Mouse (Mus musculus): Measurements from ENCODE around the gene St7. TPM values are rescaled to one million over a fixed set of nuclear protein-coding genes. Genes with fewer than 3 reads are reported as not detected.

Gene St7
- polyA plus RNA-seq, 1 experiment, result 14.7 TPM

GRCm38 (mm10) chr6:17763963-17764659, 71.4 kb downstream of the St7 start:
- DNase-seq (ENCODE audit: low read depth), result no peak

DNA sequence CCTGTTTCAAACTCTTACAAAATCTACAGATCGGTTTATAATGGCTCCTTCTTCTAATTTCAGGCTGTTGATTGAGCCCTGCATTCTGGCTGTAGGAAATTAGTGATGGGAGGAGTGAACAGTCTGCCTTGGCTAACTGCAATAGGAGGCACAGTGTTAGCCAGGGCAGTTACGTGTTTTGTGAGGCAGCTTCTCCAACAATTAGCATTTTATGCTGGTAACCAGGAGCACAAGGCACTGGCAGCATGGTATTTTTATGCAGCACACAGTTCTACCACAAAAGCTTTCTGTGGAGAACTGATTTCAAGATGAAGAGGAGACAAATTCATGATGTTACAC, 71.9 kb downstream of the St7 start:
- DNase-seq (ENCODE audit: low read depth), result no peak

- DNase-seq (ENCODE audit: low read depth), result no peak
Observed at GRCm38 (mm10) chr6:17769972-17770644, 77.4 kb downstream of the St7 start.

- DNase-seq (ENCODE audit: low read depth), result no peak
Observed at GRCm38 (mm10) chr6:17770645-17771345, 78.1 kb downstream of the St7 start.

GRCm38 (mm10) chr6:17771456-17771855, 78.7 kb downstream of the St7 start:
- no peak for DNase-seq (ENCODE audit: low read depth)

GRCm38 (mm10) chr6:17772514-17772913, 79.8 kb downstream of the St7 start:
- no peak for DNase-seq (ENCODE audit: low read depth)

GRCm38 (mm10) chr6:17776041-17776440, 83.3 kb downstream of the St7 start:
- no peak for DNase-seq (ENCODE audit: low read depth)

GRCm38 (mm10) chr6:17777018-17777799, 84.5 kb downstream of the St7 start:
- no peak for DNase-seq (ENCODE audit: low read depth)

DNA sequence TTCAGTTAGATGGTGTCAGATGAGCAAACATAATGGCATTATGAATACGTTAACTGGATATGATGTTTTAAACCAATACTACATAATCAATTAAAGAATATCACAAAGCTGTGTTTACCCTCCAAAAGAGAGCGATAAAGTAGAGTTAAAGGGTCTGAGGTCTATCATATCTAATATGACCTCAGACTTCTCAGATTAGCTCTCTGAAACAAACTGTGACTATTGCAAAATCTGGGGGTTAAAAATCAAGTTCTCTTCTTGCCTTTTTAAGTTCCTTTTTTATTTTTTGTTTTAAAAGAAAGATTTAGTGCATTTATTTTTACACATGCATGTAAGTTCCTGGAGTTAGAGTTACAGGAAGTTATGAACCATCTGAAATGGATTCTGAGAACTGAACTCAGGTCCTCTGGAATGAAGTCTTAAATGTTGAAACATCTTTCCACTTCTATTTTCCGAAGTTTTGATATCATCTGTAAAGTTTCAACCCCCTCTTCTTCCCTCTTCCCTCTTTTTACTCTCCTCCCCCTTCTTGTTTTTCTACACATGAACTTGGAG, 86.0 kb downstream of the St7 start:
- no peak for DNase-seq (ENCODE audit: low read depth)

DNA sequence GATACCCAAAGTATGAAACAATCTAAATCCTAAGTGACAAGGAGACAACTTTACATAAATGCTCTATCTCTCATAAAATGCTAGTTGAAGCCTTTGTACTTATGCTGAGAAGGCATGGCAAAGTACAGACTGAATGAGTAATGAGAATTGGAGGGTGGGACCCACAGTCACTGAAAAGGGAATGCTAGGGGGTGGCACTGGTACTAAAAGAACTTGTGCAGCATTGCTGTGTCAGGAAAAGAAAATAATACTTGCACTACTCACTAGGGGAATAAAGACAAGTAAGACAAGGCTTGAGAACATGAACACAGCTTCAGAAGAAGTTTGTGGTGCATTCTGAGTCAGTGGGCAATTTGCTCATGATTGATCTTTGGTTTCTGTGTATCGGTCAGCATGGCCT, 90.8 kb downstream of the St7 start:
- no peak for DNase-seq (ENCODE audit: low read depth)

- DNase-seq (ENCODE audit: low read depth), result no peak
Observed at GRCm38 (mm10) chr6:17784523-17784922, 91.8 kb downstream of the St7 start.

- no peak for DNase-seq (ENCODE audit: low read depth)
Observed at GRCm38 (mm10) chr6:17785248-17785647, 92.5 kb downstream of the St7 start.

DNA sequence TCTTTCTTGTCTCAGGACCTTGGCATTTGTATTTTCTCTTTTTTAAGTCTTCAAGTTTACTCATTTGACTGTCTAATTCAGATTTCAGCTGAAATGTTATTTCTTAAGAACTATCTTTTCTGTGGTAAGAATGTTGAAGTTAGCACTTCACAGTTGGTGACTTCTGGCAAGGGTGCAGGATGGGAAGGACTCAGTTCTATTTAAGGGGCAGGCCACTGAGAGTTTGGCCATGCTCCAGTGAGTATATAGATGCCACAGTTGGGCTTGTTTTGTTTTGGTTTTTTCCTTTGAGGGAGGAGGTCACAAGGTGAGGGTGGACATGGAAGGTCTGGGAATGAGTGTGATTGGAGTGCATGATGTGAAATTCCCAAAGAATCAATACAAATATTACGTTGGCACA, 95.1 kb downstream of the St7 start:
- no peak for DNase-seq (ENCODE audit: low read depth)

- no peak for DNase-seq (ENCODE audit: low read depth)
Observed at GRCm38 (mm10) chr6:17790251-17790650, 97.5 kb downstream of the St7 start.

GRCm38 (mm10) chr6:17793471-17793870, 100.7 kb downstream of the St7 start:
- DNase-seq (ENCODE audit: low read depth), result peak; percentile 83

GRCm38 (mm10) chr6:17797271-17797713, 104.6 kb downstream of the St7 start:
- no peak for DNase-seq (ENCODE audit: low read depth)

- no peak for DNase-seq (ENCODE audit: low read depth)
Observed at GRCm38 (mm10) chr6:17800694-17801093, 108.0 kb downstream of the St7 start.

GRCm38 (mm10) chr6:17804468-17804867, 111.7 kb downstream of the St7 start:
- DNase-seq (ENCODE audit: low read depth), result no peak

- DNase-seq (ENCODE audit: low read depth), result no peak
Observed at GRCm38 (mm10) chr6:17806569-17806968, 113.8 kb downstream of the St7 start.

GRCm38 (mm10) chr6:17811063-17811462, 118.3 kb downstream of the St7 start:
- no peak for DNase-seq (ENCODE audit: low read depth)

GRCm38 (mm10) chr6:17811531-17811930, 118.8 kb downstream of the St7 start:
- DNase-seq (ENCODE audit: low read depth), result no peak

Data from gonadal fat pad, adult 2 months (tissue).